Mouse (Mus musculus) right cerebral cortex, adult 18-20 months (tissue): ENCODE measurements at regions not wholly inside any gene's neighbourhood (a gene's known extent, or its start where the extent isn't known, plus 50 kb on each side); places are given as distances from the start of the nearest gene placed in this dataset.

Experiments used
- DNase-seq: peaks from one replicate; pipeline ENCODE4 v3.0.0; 2022; ENCODE audit warnings: mixed read lengths

- no peak for DNase-seq
These were observed 239.6 kb upstream of the Nfe2l3 start for GRCm38 (mm10) chr6:51192826-51193225.

DNA sequence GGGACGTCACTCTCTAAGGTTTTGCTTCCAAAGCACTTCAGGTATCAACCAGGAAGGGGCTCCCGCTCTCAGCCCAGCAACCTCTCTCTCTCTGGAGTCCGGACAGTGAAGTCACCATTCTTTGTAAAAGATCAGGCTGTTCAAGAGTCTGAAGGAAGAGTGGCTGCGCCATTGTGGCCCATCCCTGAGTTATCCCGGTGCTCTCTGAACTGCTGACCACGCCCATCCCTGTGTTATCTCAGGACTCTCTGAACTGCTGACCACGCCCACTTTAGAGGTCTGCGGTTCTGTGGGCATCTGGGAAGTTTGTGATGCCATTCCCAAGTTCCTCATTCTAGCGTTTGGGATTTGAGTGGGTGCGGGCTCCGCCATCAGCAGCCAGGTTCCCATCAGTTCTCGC is 239.1 kb upstream of the Nfe2l3 start:
- no peak for DNase-seq

- DNase-seq, result no peak
These were observed 236.1 kb upstream of the Nfe2l3 start for GRCm38 (mm10) chr6:51196391-51196790.

DNA sequence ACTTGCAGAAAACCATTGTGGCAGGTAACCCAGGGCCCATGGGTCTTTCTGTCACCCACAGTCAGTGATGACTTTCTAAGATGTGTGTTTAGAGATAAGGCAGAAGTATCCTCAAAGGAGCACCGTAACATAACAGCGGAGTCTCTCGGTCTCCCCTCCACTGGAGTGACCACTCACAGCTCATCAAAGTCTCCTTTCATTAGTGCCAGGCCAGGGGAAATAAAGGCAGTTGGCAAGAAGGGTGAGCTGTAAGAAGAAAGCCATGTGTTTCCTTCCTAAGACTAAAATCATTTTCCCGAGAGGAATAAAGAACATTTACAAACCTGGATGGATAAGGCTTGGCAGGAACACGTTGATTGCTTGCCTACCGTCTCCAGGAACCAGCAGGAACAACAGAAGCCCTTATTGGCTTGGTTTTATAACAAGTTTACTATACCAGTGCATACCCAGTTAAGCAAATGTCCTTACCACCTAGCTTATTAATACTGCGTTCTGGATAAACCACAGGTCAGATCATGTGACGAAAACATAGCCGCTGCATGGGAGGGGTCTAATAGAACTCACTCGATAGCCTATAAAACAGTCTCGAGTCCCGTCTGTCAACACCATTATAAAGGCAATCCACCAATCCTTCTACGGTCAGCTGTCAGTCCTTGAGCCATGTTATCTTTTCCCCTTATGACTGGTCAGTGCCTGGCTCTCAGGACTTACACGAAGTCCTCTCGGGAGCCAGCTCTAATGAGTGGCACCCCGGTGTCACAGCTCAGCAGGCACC is 235.3 kb upstream of the Nfe2l3 start:
- no peak for DNase-seq

- DNase-seq, result no peak
These were observed 232.3 kb upstream of the Nfe2l3 start for GRCm38 (mm10) chr6:51200207-51200606.

DNA sequence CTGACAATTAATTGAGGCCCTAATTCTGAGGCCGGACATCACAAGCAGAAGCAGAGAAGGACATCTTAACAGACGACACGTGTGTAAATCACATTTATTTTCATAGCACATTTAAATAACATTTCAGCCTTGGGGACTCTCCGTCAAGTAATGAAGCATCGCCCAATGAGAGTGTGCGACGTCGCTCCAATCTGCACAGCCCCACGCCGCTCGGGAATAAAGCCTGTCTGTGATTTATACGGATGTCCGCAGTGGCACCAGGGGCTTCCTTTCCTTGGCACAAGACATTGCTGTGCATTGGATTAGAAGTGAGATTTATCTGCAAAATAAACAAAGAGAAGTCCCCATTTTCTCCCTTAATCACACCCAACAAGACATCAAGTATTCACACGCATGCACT is 231.6 kb upstream of the Nfe2l3 start:
- DNase-seq, result no peak

DNA sequence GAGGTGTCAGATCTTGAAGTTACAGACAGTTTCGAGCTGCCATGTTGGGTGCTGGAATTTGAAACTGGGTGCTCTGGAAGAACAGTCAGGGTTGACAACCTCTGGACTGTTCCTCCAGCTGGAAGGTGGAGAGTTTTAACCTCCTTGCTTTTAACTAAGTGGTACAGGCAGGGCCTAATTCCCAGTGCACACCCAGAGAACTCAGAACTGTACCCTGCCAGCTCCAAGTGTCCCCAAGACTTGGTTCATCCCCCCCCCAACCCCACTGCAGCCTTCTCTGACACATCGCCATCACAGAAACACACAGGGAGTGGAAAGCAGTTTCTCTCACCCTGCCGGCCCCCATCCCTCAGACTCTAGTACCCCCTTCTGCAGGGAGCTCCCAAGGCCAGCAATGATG is 228.2 kb upstream of the Nfe2l3 start:
- no peak for DNase-seq

- DNase-seq, result no peak
These were observed 227.1 kb upstream of the Nfe2l3 start for GRCm38 (mm10) chr6:51205411-51205810.

GRCm38 (mm10) chr6:51206712-51207505 is 225.6 kb upstream of the Nfe2l3 start:
- peak; percentile 31 for DNase-seq

- DNase-seq, result no peak
These were observed 224.7 kb upstream of the Nfe2l3 start for GRCm38 (mm10) chr6:51207587-51208361.

DNA sequence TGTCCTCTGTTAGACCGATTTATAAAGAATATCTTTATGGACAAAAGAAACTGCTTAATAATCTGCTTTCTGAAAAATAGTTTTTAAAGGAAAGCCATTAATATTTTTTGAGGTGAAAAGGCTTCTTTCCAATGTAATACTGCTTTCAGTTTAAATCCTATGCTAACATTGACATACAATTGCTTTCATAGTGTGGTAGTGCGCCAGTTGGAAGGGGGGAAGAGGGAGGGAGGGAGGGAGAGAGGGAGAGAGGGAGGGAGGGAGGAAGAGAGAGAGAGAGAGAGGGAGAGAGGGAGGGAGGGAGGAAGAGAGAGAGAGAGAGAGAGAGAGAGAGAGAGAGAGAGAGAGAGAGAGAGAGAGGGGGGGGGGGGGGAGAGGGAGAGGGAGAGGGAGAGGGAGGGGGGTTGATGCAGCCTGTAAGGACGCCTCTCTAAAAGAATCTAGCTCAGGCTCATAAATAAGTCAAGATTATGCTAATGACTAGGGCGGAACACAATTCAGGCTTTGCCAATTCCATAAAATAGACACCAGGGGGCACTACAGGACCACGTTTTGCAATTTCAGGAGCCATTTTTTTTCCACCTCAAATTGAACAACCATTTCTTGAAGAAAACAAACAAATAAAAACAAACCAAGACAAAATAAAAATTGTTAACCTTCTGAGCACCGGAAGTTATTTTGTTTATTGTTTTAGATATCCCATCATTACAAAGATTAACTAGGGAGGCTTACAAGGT is 223.6 kb upstream of the Nfe2l3 start:
- DNase-seq, result peak; percentile 63

GRCm38 (mm10) chr6:51211418-51211817 is 221.1 kb upstream of the Nfe2l3 start:
- no peak for DNase-seq

DNA sequence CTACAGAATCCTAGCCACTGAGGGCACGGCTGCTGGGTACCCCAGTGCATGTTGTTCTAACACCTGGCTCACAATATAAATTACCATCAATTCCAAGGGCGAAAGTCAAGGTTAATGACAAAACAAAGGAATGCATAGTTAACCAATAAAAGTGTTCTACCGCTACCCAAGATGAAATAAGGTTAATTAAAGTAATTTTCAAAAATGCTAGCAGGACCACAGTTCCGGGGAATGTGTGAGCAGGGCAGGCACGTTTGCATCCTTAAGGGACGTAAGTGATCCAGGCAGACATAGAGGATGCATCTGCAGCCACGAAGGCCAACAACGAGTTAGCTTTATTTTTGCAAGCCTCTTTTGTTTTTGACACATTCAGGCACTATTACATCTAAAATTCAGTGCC is 220.3 kb upstream of the Nfe2l3 start:
- no peak for DNase-seq

- DNase-seq, result no peak
These were observed 217.1 kb upstream of the Nfe2l3 start for GRCm38 (mm10) chr6:51215371-51215770.

GRCm38 (mm10) chr6:51216472-51216871 is 216.0 kb upstream of the Nfe2l3 start:
- peak; percentile 6 for DNase-seq

DNA sequence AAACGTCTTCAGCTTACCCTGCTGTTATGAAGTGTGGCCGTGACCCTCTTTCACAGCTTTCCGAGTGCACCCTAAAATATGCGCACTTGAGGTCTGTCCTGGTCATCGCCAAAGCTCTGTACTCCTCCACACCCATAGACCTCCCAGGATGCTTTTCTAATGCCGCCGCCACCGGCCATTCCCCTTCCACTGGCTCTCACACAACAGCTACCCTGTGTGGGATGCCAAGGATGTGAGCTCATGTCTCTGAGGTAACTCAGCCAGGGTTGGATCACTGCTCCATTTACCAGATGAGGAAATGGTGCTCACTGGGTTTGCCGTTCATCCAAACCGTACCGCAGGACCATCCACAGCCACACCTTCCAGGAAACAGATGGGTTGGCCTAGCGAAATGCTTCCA is 212.8 kb upstream of the Nfe2l3 start:
- no peak for DNase-seq

DNA sequence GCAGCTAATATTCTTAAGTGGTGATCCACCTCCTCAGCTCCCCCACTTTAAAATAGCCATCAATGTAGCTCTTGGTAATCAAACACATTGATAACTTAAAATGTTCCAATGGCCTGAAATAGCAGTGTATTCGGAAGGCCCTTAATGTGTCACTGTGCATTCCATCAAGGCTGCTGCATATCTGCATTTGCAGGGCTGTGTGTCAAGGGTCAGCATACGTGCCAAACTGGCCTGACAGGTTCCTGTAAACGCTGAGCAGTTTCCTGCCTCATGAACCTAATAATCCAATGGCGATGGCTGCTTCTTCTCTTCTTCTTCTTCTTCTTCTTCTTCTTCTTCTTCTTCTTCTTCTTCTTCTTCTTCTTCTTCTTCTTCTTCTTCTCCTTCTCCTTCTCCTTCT is 211.7 kb upstream of the Nfe2l3 start:
- DNase-seq, result no peak

GRCm38 (mm10) chr6:51236077-51236740 is 196.3 kb upstream of the Nfe2l3 start:
- DNase-seq, result no peak

DNA sequence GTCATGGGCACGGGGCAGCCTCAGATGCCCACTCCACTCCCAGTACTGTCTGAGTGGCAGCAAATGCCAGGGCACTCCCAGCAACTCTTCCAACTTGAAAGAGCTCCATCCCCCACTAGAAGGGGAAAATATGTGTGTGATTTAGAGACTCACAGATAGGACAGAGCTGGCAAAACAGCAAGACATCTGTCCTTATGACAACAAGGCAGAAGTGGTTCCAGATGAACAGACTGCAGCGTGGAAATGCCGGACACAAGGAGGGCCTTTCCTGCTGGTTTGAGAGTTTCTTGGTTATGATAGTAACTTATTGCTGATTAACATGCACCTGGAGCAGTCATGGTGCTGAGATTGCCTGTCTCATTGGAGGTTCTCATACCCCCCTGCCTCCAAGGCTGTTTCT is 192.4 kb upstream of the Nfe2l3 start:
- DNase-seq, result no peak

DNA sequence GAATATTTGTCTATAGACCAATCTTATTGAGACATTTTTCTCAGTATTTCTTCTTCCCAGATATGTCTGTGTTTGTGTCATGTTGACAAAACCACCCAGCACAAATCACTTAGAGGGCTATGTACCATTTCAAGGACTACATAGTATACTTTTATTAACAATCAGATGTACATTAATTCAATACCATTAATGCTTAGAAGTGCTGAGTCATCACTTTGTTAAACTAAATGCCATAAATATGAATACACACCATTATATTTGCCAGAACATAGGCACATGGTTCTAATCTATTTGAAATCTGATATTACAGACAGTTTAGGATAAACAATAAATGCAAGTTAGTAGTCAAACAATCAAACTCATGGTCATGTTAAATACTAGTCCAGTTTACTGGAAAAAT is 182.2 kb upstream of the Nfe2l3 start:
- DNase-seq, result no peak

DNA sequence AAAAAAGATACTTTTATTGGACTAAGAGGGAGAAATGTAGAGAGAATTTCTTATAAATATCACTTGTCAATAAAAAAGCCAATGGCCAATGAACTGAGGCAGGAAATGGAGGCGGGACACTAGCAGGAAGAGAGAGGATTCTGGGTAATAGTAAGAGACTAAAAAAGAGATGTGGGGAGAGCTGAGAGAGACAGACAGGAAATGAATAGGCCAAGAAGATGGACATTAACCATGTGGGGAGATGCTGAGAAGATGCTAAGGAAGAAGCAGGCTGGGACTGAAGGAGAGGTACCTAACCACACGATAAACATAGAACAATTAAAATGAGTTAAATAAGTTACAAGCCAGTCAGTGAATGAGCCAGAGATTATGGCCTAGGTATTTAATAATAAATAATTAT is 181.0 kb upstream of the Nfe2l3 start:
- DNase-seq, result no peak

- DNase-seq, result no peak
These were observed 179.7 kb upstream of the Nfe2l3 start for GRCm38 (mm10) chr6:51252721-51253120.
